Mouse (Mus musculus) forebrain, embryonic 13.5 days (tissue): ENCODE results near the gene Otog. TPM values are rescaled to one million over a fixed set of nuclear protein-coding genes. Genes with fewer than 3 reads are reported as not detected.

Source experiments
- ATAC-seq: fragments of 200-750 bp; cut with Nextera tagmentation; 2 replicates; pipeline ENCODE4 v1.8.0; 2017
- H3K27ac ChIP-seq: fragments of 300-500 bp; sonication (generic); 2 replicates; pipeline ENCODE4 v1.5.1; 2015; ENCODE audit warnings: inconsistent platforms, mild to moderate bottlenecking, moderate library complexity
- H3K27me3 ChIP-seq: fragments of 300-500 bp; sonication (generic); 2 replicates; pipeline ENCODE4 v1.6.1; 2015; ENCODE audit warnings: mild to moderate bottlenecking, inconsistent platforms
- H3K36me3 ChIP-seq: fragments of 300-500 bp; sonication (generic); 2 replicates; pipeline ENCODE4 v1.6.1; 2015; ENCODE audit warnings: mild to moderate bottlenecking, inconsistent platforms; ENCODE audit not compliant: poor library complexity, severe bottlenecking
- H3K4me1 ChIP-seq: fragments of 300-500 bp; sonication (generic); 2 replicates; pipeline ENCODE4 v1.6.1; 2015; ENCODE audit warnings: inconsistent platforms
- H3K4me2 ChIP-seq: fragments of 300-500 bp; sonication (generic); 2 replicates; pipeline ENCODE4 v1.6.1; 2015; ENCODE audit warnings: inconsistent platforms, mild to moderate bottlenecking, moderate library complexity
- H3K4me3 ChIP-seq: fragments of 300-500 bp; sonication (generic); 2 replicates; pipeline ENCODE4 v1.5.1; 2015; ENCODE audit warnings: mild to moderate bottlenecking, inconsistent platforms
- H3K9ac ChIP-seq: fragments of 300-500 bp; sonication (generic); 2 replicates; pipeline ENCODE4 v1.6.1; 2015; ENCODE audit warnings: mild to moderate bottlenecking, inconsistent platforms
- H3K9me3 ChIP-seq: fragments of 300-500 bp; sonication (generic); replicated peaks from 2 replicates; pipeline ENCODE4 v1.6.1; 2016; ENCODE audit warnings: inconsistent platforms
- WGBS: fragments of 180-500 bp; shearing (Covaris S2); methylation state at CpG from one replicate; pipeline ENCODE4 v1.1.7; 2015; 5-methylcytosine and 5-hydroxymethylcytosine counted together
- polyA plus RNA-seq: library from polyadenylated mRNA; unstranded; fragments of >200 nt; fragmentation: Nextera tagmentation; extraction: Ambion mirVana; gene quantifications from 2 replicates; pipeline ENCODE4 v1.2.1, GENCODE M21; 2015

Gene Otog
- not detected in 2 replicates for polyA plus RNA-seq

DNA sequence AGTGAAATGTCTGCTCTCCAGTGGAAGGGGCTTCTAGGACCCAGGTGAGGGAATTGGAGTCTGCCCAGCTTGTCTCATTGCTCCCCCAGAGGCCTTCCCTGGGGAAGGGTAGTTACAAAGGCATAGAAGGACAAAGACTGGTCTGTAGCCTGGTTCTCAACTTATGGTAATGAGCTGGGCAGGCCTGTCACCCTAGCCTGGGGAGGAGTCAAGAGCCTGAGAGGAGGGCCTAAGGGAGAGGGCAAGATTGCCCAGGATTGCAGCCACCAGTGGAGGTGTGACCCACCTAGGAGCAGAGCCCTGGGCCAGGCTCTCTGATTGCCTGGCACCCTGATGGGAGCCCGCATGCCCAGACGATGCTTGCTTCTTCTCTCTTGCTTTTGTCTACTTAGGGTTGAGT lies at the start of gene Otog:
Gene Otog (plus strand): TSS at position 292 of the 400 bp plus-strand sequence.
- no peak within 1 kb of the TSS for H3K27ac ChIP-seq
- peaks cover 17% of the 10 kb centered on the region for H3K4me1 ChIP-seq
- H3K27me3 ChIP-seq, result no peaks in the 10 kb centered on the region
- H3K9ac ChIP-seq, result no peak within 1 kb of the TSS
- 24% methylated on average over 2 of the region's 2 CpGs for WGBS
- ATAC-seq, result no peak
- no peak within 1 kb of the TSS for H3K4me2 ChIP-seq
- no peaks in the 10 kb centered on the region for H3K36me3 ChIP-seq
- H3K4me3 ChIP-seq, result no peak within 1 kb of the TSS
- H3K9me3 ChIP-seq, result no peaks in the 10 kb centered on the region

DNA sequence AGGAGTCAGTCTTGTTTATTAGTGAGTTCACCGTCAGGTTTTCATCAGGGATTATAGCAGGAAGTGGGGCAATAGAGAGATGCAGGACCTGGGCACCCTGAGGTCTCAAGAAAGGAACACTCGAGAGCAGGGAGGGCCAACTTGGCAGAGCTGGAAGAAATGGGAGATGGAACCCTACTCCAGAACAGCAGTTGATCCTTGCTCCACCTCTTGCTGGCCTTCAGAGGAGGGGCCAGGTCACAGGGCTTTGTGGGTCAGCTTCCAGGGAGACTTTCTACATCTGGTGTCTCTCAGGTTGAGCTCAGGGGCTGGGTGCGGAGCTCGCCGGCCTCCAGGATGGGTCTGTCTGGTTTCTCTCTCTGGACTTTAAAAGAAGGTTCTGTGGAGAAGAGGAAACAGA lies 45.4 kb upstream of the Otog start:
- 86% methylated on average over 5 of the region's 5 CpGs for WGBS
- no peak overlapping the region for H3K27ac ChIP-seq
- H3K9me3 ChIP-seq, result no peaks in the 10 kb centered on the region
- H3K27me3 ChIP-seq, result no peaks in the 10 kb centered on the region
- ATAC-seq, result no peak
- H3K4me3 ChIP-seq, result no peak overlapping the region
- no peak overlapping the region for H3K9ac ChIP-seq
- H3K36me3 ChIP-seq, result no peaks in the 10 kb centered on the region
- no peaks in the 10 kb centered on the region for H3K4me1 ChIP-seq
- no peak overlapping the region for H3K4me2 ChIP-seq

DNA sequence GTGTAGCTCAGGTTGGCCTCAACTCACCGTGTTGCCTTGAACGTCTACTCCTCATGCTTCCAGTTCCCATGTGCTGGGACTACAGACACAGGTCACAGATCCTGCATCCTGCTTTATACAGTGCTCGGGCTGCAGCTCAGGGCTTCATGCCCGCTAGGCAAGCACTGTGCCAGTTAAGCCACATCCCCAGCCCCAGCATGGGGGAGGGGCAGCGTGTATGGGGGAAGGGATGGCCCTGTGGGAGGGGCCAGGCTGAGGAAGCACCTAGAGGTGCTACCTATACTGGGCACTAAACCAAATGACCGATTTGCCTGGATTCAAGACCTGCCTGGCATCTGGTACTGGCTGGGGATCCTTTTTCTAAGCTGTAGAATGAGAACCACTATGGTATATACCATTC lies 40.8 kb upstream of the Otog start:
- whole genome bisulfite sequencing, result 67% methylated on average over 6 of the region's 6 CpGs

DNA sequence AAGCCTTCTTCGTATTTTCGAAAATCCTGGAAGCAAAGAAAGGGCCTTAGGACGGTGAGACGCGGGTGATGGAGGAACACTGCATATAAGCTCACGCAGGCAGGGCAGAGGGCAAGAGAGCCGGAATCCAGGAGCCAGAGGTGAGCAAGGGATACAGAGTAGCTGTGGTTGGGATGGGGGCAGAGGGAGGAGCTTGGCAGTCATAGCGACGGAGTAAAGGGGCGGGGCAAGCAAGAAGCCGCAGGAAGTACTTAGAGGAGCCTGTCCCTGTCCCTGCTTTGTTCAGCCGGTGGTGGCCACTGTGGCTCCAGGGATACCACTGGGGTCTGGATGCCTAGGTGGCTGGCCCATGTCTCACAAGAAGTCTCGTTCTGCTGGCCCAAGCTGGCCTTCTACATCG lies 39.1 kb upstream of the Otog start:
- Histone ChIP-seq H3K9me3 (no peaks in the 10 kb centered on the region), H3K4me3 (no peak overlapping the region), H3K27me3 (no peaks in the 10 kb centered on the region), H3K4me1 (peaks cover 5% of the 10 kb centered on the region), H3K4me2 (peak overlapping the region; percentile 14; the same call in 1 of the 2 replicates), H3K27ac (no peak overlapping the region), H3K36me3 (no peaks in the 10 kb centered on the region), H3K9ac (no peak overlapping the region)
- peak; percentile 60; the same call in 1 of the 2 replicates for ATAC-seq
- WGBS, result 10% methylated on average over 14 of the region's 14 CpGs

More for the DNA sequence above, 40.8 kb upstream of the Otog start:
- ATAC-seq, result no peak
- no peak overlapping the region for H3K4me3 ChIP-seq
- peaks cover 5% of the 10 kb centered on the region for H3K4me1 ChIP-seq
- no peak overlapping the region for H3K4me2 ChIP-seq
- H3K36me3 ChIP-seq, result no peaks in the 10 kb centered on the region
- no peak overlapping the region for H3K27ac ChIP-seq
- H3K27me3 ChIP-seq, result no peaks in the 10 kb centered on the region
- H3K9ac ChIP-seq, result no peak overlapping the region
- H3K9me3 ChIP-seq, result no peaks in the 10 kb centered on the region

DNA sequence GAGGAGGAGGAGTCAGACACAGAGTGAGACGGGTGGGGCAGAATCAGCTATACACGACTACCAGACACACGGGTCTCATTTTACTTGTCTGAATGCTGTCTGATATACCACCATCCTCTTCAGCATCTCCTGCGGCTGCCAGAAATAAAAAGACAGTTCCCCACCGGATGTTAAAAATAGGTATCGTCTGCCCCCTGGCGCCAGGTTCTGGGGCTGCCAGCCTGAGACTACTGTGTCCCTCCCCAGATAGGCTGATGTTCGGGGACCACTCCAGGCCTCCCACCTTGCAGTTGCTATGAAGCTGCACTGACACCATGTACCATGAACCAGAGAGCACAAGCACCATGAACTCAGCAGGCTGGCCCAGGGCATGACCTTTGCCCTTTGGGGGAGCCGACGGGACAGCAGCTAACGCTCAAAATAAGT lies 36.7 kb upstream of the Otog start:
- H3K4me2 ChIP-seq, result no peak overlapping the region
- 56% methylated on average over 11 of the region's 11 CpGs for WGBS
- H3K9ac ChIP-seq, result no peak overlapping the region
- ATAC-seq, result peak; percentile 50
- H3K36me3 ChIP-seq, result no peaks in the 10 kb centered on the region
- no peak overlapping the region for H3K4me3 ChIP-seq
- peaks cover 5% of the 10 kb centered on the region for H3K4me1 ChIP-seq
- no peaks in the 10 kb centered on the region for H3K27me3 ChIP-seq
- no peaks in the 10 kb centered on the region for H3K9me3 ChIP-seq
- H3K27ac ChIP-seq, result no peak overlapping the region

DNA sequence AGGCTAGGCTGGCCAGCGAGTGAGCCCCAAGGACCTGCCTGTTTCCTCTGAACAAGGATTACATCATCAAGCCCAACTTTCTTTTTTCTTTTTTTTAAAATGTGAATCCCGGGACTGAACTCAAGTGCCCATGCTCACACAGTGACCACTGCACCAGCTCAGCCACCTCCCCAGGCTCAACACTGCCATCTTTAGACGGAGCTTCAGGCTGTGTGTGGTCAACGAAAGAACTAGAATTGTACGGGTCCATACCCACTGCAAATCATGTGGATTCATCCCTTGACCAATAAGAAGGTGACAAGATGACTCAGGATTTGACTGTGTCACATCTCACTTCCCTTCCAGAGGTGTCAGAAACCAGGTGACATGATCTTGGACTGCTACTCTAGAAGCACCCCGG lies 36.0 kb upstream of the Otog start:
- no peak overlapping the region for H3K4me2 ChIP-seq
- no peaks in the 10 kb centered on the region for H3K9me3 ChIP-seq
- no peak overlapping the region for H3K4me3 ChIP-seq
- no peak for ATAC-seq
- no peaks in the 10 kb centered on the region for H3K36me3 ChIP-seq
- H3K27ac ChIP-seq, result no peak overlapping the region
- H3K27me3 ChIP-seq, result no peaks in the 10 kb centered on the region
- peaks cover 5% of the 10 kb centered on the region for H3K4me1 ChIP-seq
- WGBS, result 67% methylated on average over 6 of the region's 6 CpGs
- H3K9ac ChIP-seq, result no peak overlapping the region

DNA sequence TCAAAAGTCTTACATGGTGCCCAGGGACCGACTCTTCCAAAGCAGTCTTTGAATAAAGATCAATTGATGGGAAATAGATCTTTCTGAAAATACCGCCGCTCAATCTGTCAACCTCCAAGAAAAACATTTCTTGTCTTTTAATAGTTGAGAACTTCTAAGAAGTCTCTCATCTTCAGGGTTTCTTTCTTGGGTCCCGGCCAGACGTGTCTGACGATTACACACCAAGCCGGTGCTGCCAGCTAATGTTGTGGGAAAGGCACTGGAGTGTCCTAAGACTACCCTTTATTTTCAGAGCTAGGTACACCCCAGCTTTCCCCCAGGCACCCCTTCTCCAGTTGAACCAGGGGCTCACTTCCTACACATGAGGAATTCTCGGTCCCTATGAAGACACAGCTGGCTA lies 32.7 kb upstream of the Otog start:
- 92% methylated on average over 8 of the region's 8 CpGs for WGBS
- no peak overlapping the region for H3K9ac ChIP-seq
- no peaks in the 10 kb centered on the region for H3K27me3 ChIP-seq
- no peaks in the 10 kb centered on the region for H3K9me3 ChIP-seq
- H3K4me3 ChIP-seq, result no peak overlapping the region
- no peak for ATAC-seq
- no peaks in the 10 kb centered on the region for H3K36me3 ChIP-seq
- H3K4me2 ChIP-seq, result no peak overlapping the region
- H3K27ac ChIP-seq, result no peak overlapping the region
- peaks cover 6% of the 10 kb centered on the region for H3K4me1 ChIP-seq

DNA sequence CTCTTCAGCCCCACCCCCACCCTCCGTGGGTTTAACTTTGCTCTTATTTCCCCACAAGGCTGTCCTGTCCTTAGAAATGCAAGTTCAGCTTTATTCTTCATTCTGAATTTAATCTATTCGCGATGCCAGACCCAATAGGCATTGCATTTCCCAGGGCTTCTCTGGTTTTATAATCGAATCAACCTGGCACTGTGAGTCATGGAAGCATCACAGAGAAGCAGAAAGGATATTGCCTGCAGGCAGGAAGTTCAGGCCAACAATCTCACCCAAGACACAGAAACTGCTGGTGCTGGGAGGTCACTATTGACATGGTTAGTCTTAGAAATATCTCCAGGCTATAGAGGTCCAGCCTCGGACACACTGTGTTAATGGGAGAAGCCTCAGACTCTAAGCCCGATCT lies 30.5 kb upstream of the Otog start:
- WGBS, result 84% methylated on average over 6 of the region's 6 CpGs
- Histone ChIP-seq H3K9ac (no peak overlapping the region), H3K36me3 (no peaks in the 10 kb centered on the region), H3K9me3 (no peaks in the 10 kb centered on the region), H3K27me3 (no peaks in the 10 kb centered on the region), H3K4me1 (peaks cover 8% of the 10 kb centered on the region), H3K4me2 (no peak overlapping the region), H3K4me3 (no peak overlapping the region), H3K27ac (no peak overlapping the region)
- ATAC-seq, result no peak

DNA sequence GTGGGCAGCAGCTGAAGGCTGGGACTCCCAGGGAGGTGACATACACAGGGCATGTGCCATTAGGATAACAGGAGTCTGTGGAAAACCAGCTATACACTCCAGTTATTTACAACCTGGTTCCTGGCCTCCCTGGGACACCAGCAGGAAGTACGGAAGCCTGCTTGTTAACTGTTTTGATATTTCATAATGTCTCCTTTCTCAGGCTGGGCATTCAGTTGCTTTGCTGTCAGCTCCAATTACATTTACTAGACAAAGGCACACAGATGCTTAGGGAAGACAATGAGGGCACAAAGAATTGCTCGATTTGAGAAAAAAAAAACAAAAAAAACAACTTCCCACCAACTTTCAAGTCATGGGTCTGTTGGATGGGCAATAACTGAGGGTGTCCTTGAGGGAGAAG lies 24.3 kb upstream of the Otog start:
- WGBS, result 42% methylated on average over 2 of the region's 2 CpGs
- no peaks in the 10 kb centered on the region for H3K9me3 ChIP-seq

DNA sequence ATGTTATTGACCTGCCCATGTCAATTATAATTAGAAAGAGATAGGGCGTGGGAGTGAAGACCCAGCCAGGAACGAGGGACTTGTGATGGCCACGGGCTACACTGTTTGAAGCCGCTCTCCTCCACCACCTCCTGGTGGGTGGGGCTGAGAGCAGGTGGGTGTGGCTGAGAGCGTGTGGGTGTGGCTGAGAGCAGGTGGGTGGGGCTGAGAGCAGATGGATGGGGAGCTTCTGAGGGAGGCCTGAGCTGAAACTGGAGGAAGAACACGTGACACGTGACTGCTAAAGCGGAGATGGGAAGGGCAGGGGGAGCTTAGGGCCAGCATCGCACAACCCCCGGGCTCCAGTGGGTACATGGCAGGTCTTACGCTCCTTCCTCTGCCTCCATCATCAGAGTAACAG lies 22.4 kb upstream of the Otog start:
- no peak overlapping the region for H3K27ac ChIP-seq
- 0 out of 2 replicates have a peak, but pooled peaks cover 2% of the 10 kb centered on the region for H3K27me3 ChIP-seq
- 11% methylated on average over 11 of the region's 11 CpGs for WGBS
- H3K4me1 ChIP-seq, result peaks cover 4% of the 10 kb centered on the region; the same call in 1 of the 2 replicates
- no peak overlapping the region for H3K4me3 ChIP-seq
- no peaks in the 10 kb centered on the region for H3K36me3 ChIP-seq
- no peak overlapping the region for H3K9ac ChIP-seq
- peak; percentile 41; the same call in 1 of the 2 replicates for ATAC-seq
- H3K9me3 ChIP-seq, result no peaks in the 10 kb centered on the region
- H3K4me2 ChIP-seq, result no peak overlapping the region

More for the DNA sequence above, 24.3 kb upstream of the Otog start:
- H3K36me3 ChIP-seq, result no peaks in the 10 kb centered on the region
- no peak overlapping the region for H3K4me3 ChIP-seq
- 0 out of 2 replicates have a peak, but pooled peaks cover 2% of the 10 kb centered on the region for H3K27me3 ChIP-seq
- H3K27ac ChIP-seq, result no peak overlapping the region
- H3K9ac ChIP-seq, result no peak overlapping the region
- no peak overlapping the region for H3K4me2 ChIP-seq
- no peak for ATAC-seq
- peaks cover 12% of the 10 kb centered on the region for H3K4me1 ChIP-seq

DNA sequence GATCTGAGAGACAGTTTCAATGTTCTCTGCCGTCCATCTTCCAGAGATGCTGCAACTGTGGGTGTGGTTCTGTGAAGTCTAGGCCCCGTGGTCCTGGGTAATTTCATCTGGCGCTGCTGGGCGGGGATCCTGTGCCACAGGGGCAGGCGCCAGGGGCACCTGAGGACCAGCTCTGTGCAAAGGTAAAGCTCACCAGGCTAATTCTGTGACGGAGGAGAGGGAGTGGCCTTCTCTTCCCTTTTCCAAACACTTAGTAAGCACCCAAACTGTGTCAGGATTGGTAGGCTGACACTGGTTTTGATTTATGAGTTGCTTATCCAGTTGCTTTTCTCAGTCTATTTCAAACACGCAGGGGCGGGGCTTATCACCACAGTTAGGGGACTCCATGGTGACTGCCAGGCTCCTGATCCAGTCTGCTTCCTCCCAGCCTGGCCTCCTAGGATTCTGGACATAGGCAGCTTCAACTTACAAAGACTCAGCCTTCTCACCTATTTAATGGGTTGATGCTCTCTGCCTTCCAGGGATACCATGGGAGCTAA lies 20.1 kb upstream of the Otog start:
- no peak overlapping the region for H3K9ac ChIP-seq
- 80% methylated on average over 8 of the region's 8 CpGs for WGBS
- no peak overlapping the region for H3K4me3 ChIP-seq
- 0 out of 2 replicates have a peak, but pooled peaks cover 2% of the 10 kb centered on the region for H3K27me3 ChIP-seq
- no peak overlapping the region for H3K4me2 ChIP-seq
- no peaks in the 10 kb centered on the region for H3K9me3 ChIP-seq
- peaks cover 4% of the 10 kb centered on the region; the same call in 1 of the 2 replicates for H3K4me1 ChIP-seq
- no peak for ATAC-seq
- H3K36me3 ChIP-seq, result no peaks in the 10 kb centered on the region
- H3K27ac ChIP-seq, result no peak overlapping the region

DNA sequence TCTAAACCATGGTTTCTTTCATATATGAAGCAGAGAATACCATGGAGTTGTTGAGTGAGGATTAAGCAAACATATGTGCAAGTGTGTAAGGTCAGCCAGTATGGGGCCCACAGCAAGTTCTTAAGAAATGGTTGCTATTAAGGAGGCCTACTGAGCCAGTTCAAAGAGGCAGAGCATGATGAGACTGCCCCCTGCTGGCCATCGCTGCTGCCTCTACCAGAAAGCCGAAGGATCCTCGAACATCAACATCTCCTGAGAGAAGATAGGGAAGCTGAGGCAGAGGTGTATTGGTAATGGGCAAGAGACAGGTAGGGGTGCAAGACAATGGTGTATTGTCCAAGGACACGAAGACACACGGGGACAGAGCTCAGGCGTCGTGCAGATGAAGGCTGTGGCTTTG lies 14.5 kb upstream of the Otog start:
- Histone ChIP-seq H3K27ac (no peak overlapping the region), H3K9me3 (no peaks in the 10 kb centered on the region), H3K4me1 (peaks cover 18% of the 10 kb centered on the region; the same call in 1 of the 2 replicates), H3K4me2 (no peak overlapping the region), H3K4me3 (no peak overlapping the region), H3K9ac (no peak overlapping the region), H3K27me3 (no peaks in the 10 kb centered on the region), H3K36me3 (no peaks in the 10 kb centered on the region)
- no peak for ATAC-seq
- 28% methylated on average over 7 of the region's 7 CpGs for WGBS

DNA sequence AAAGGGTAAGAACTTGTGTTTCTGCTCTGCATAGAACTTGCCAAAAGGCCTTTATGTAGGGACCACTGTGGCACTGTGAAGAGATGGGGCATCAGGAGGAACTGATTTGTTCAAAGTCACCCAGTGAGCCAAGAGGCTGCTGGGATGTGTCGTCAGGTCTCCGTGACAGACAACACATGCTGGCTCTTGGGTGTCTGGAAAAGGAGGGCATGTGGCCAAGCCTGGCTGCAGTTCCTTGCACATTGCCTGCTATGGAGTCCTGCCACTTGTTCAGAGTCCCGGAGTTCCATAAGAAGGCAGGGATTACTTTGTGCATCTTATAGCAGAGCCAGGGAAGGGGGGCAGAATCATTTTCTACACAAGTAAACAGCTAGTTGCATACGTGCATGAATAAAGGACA lies 13.9 kb upstream of the Otog start:
- Histone ChIP-seq H3K9me3 (no peaks in the 10 kb centered on the region), H3K9ac (no peak overlapping the region), H3K4me1 (peaks cover 18% of the 10 kb centered on the region; the same call in 1 of the 2 replicates), H3K27me3 (no peaks in the 10 kb centered on the region), H3K27ac (no peak overlapping the region), H3K4me3 (no peak overlapping the region), H3K4me2 (no peak overlapping the region), H3K36me3 (no peaks in the 10 kb centered on the region)
- 55% methylated on average over 4 of the region's 4 CpGs for WGBS
- peak; percentile 76; the same call in 1 of the 2 replicates for ATAC-seq
